Mouse (Mus musculus) erythroblast, embryonic 14.5 days (primary cell): ENCODE results near the gene Pappa.

Experiments
- GATA1 ChIP-seq: IDR thresholded peaks from 2 replicates; pipeline ENCODE4 v1.6.1; 2012; ENCODE audit warnings: low read length, inconsistent platforms, mixed read lengths
- TAL1 ChIP-seq: IDR thresholded peaks from 3 replicates; pipeline ENCODE4 v1.6.1; 2012; ENCODE audit warnings: low read length, inconsistent platforms, mixed read lengths

- TF ChIP-seq GATA1 (no peak), TAL1 (no peak)
Observed at GRCm38 (mm10) chr4:65136541-65136940, 12.6 kb downstream of the Pappa start.
